Mouse (Mus musculus) midbrain, embryonic 15.5 days (tissue): ENCODE measurements around the gene Gm11172. TPM values are rescaled to one million over a fixed set of nuclear protein-coding genes. Genes with fewer than 3 reads are reported as not detected.

ENCODE experiments used
- ATAC-seq: fragments of 200-750 bp; cut with Nextera tagmentation; replicated peaks from 2 replicates; pipeline ENCODE4 v1.8.0; 2017; ENCODE audit warnings: moderate TSS enrichment
- H3K27ac ChIP-seq: fragments of 300-500 bp; sonication (generic); 2 replicates; pipeline ENCODE4 v1.5.1; 2015; ENCODE audit warnings: mild to moderate bottlenecking, inconsistent platforms
- H3K27me3 ChIP-seq: fragments of 300-500 bp; sonication (generic); replicated peaks from 2 replicates; pipeline ENCODE4 v1.6.1; 2015; ENCODE audit warnings: inconsistent platforms
- H3K36me3 ChIP-seq: fragments of 300-500 bp; sonication (generic); replicated peaks from 2 replicates; pipeline ENCODE4 v1.6.1; 2015; ENCODE audit warnings: inconsistent platforms
- H3K4me1 ChIP-seq: fragments of 300-500 bp; sonication (generic); 2 replicates; pipeline ENCODE4 v1.6.1; 2015; ENCODE audit warnings: inconsistent platforms
- H3K4me2 ChIP-seq: fragments of 300-500 bp; sonication (generic); 2 replicates; pipeline ENCODE4 v1.6.1; 2015; ENCODE audit warnings: inconsistent platforms, mild to moderate bottlenecking, moderate library complexity
- H3K4me3 ChIP-seq: fragments of 300-500 bp; sonication (generic); 2 replicates; pipeline ENCODE4 v1.5.1; 2015; ENCODE audit warnings: mild to moderate bottlenecking, inconsistent platforms
- H3K9ac ChIP-seq: fragments of 300-500 bp; sonication (generic); 2 replicates; pipeline ENCODE4 v1.6.1; 2015; ENCODE audit warnings: mild to moderate bottlenecking, inconsistent platforms
- H3K9me3 ChIP-seq: fragments of 300-500 bp; sonication (generic); 2 replicates; pipeline ENCODE4 v1.6.1; 2016; ENCODE audit warnings: inconsistent platforms
- WGBS: fragments of 180-500 bp; shearing (Covaris S2); methylation state at CpG from one replicate; pipeline ENCODE4 v1.1.7; 2015; ENCODE audit warnings: mixed read lengths; 5-methylcytosine and 5-hydroxymethylcytosine counted together
- polyA plus RNA-seq: library from polyadenylated mRNA; unstranded; fragments of >200 nt; fragmentation: Nextera tagmentation; extraction: Ambion mirVana; gene quantifications from 2 replicates; pipeline ENCODE4 v1.2.1, GENCODE M21; 2015

The Gm11172 gene
- polyA plus RNA-seq: not detected in 2 replicates

DNA sequence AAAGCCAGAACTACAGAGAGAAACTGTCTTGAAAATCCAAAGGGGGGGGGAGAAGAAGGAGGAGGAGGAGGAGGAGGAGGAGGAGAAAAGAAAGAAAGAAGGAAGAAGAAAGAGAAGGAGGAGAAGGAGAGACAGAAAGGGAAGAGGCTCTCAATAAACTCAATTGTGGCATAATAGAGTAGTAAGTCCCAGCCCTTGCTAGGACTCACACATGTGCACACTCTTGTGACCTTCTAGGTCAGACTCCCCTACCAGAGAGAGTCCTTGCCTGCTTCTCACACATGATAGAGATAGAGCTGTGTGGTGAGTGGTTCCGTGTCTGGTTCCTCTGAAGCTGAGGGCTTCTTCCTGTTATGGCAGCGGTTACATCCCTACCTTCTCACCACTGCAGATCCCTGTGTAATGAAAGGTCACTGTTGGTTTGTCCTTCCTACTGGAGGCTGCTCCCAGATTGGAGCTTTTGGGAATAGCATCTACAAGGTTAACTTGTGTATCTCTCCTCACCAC, at the start of gene Gm11172:
Gene Gm11172 (plus strand): TSS at position 51 of the 507 bp plus-strand sequence.
- no peak within 1 kb of the TSS for H3K4me2 ChIP-seq
- H3K36me3 ChIP-seq: no peaks in the 10 kb centered on the region
- H3K27me3 ChIP-seq: no peaks in the 10 kb centered on the region
- 91% methylated on average over 2 of the region's 2 CpGs for WGBS
- no peak for ATAC-seq
- no peaks in the 10 kb centered on the region for H3K4me1 ChIP-seq
- H3K9ac ChIP-seq: no peak within 1 kb of the TSS
- no peak within 1 kb of the TSS for H3K4me3 ChIP-seq
- H3K9me3 ChIP-seq: no peaks in the 10 kb centered on the region
- H3K27ac ChIP-seq: no peak within 1 kb of the TSS

DNA sequence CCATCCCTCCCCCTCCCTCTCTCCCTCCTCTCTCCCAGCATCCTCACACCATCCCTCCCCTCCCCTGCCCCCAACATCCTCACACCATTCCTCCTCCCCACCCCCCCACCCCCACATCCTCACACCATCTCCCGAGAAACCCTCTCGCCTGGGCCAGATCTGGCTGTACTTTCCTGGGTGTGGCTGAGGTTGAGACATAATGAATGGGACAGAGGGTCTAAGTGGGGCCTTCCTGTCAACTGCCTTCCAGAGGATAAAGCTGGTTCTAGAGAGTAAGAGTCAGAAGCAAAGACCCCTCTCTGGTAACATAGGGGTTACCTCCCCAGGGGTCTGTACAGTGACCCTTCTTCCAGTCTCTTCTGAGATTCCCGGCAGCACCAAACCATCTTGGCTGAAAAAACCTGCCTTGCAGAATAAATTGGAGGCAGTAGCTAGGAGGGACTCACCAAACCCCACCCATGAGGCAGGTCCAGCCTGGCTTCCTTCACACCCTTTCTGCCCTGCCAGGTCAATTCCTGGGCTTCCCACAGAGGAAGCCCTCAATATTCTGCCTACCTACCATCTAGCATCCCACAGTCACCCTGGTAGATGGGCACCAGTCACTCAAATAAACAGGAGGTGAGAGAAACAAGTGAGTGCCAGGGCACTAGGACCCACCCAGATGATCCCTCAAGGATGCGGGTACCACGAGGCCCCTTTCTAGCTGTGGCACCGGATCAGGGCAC, 49.0 kb upstream of the Gm11172 start:
- H3K27ac ChIP-seq: no peak overlapping the region
- H3K4me2 ChIP-seq: no peak overlapping the region
- no peaks in the 10 kb centered on the region for H3K27me3 ChIP-seq
- H3K36me3 ChIP-seq: no peaks in the 10 kb centered on the region
- 68% methylated on average over 6 of the region's 6 CpGs for WGBS
- no peaks in the 10 kb centered on the region for H3K4me1 ChIP-seq
- H3K9ac ChIP-seq: no peak overlapping the region
- no peaks in the 10 kb centered on the region for H3K9me3 ChIP-seq
- H3K4me3 ChIP-seq: no peak overlapping the region
- no peak for ATAC-seq

DNA sequence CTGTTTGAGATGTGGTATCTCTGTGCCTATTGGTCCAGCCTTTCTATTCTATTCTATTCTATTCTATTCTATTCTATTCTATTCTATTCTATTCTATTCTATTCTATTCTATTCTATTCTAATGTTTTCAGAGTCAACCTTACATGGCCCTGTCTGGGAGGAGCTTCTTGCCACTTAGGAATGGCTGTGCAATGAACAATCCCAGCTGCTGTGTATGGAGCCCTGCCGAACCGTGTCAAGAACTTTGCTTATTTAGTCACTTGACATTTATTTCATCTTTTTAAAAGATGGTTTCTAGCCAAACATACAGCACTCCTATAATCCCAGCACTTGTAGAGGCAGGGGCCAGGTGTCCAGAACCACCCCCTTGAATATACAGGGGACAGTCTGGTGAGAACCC, 48.4 kb upstream of the Gm11172 start:
- 58% methylated on average over 2 of the region's 2 CpGs for WGBS
- Histone ChIP-seq H3K9me3 (no peaks in the 10 kb centered on the region), H3K4me2 (no peak overlapping the region), H3K27me3 (no peaks in the 10 kb centered on the region), H3K9ac (no peak overlapping the region), H3K4me1 (no peaks in the 10 kb centered on the region), H3K4me3 (no peak overlapping the region), H3K27ac (no peak overlapping the region), H3K36me3 (no peaks in the 10 kb centered on the region)
- no peak for ATAC-seq

DNA sequence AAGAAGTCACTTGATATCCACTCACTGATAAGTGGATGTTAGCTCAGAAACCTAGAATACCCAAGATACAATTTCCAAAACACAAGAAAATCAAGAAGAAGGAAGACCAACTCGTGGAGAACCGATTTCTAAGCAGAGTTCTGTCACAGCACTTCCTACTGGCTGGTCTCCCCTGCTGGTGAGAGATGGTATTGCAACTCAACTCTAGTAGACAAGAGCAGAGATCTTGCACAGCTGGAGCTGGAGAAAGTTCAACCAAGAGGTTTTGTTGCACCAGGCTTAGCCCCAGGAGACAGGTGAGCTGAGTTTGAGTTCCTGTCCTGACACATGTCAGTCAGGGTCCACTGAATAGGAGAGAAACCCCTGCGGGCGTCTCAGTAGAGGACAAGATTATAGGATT, 45.6 kb upstream of the Gm11172 start:
- ATAC-seq: no peak
- H3K4me1 ChIP-seq: no peaks in the 10 kb centered on the region
- H3K9me3 ChIP-seq: no peaks in the 10 kb centered on the region
- no peak overlapping the region for H3K4me3 ChIP-seq
- no peaks in the 10 kb centered on the region for H3K27me3 ChIP-seq
- no peak overlapping the region for H3K4me2 ChIP-seq
- 40% methylated on average over 4 of the region's 4 CpGs for WGBS
- H3K36me3 ChIP-seq: no peaks in the 10 kb centered on the region
- H3K9ac ChIP-seq: no peak overlapping the region
- H3K27ac ChIP-seq: no peak overlapping the region

DNA sequence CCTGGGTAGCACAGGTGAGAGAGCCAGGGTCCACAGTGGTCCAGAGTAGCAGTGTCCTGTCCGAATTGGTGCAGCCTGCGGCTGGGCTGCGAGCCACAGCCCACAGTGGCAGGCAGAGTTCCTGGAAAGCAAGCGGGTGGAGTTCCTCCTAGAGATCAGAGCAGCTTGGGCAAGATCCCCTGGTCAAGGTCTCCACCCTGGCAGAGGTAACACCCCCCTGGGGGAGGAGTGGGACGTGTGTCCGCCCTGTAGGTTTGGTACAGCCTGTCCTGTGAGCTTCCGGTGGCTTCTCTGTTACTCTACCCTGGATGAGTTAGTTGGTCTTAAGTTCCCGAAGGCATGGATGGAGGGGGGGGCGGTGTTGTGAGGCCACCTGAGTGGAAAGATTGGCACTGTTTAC, 43.9 kb upstream of the Gm11172 start:
- H3K27ac ChIP-seq: no peak overlapping the region
- H3K9me3 ChIP-seq: no peaks in the 10 kb centered on the region
- no peak overlapping the region for H3K9ac ChIP-seq
- H3K36me3 ChIP-seq: no peaks in the 10 kb centered on the region
- 66% methylated on average over 9 of the region's 9 CpGs for WGBS
- H3K27me3 ChIP-seq: no peaks in the 10 kb centered on the region
- ATAC-seq: no peak
- no peaks in the 10 kb centered on the region for H3K4me1 ChIP-seq
- H3K4me2 ChIP-seq: no peak overlapping the region
- no peak overlapping the region for H3K4me3 ChIP-seq

DNA sequence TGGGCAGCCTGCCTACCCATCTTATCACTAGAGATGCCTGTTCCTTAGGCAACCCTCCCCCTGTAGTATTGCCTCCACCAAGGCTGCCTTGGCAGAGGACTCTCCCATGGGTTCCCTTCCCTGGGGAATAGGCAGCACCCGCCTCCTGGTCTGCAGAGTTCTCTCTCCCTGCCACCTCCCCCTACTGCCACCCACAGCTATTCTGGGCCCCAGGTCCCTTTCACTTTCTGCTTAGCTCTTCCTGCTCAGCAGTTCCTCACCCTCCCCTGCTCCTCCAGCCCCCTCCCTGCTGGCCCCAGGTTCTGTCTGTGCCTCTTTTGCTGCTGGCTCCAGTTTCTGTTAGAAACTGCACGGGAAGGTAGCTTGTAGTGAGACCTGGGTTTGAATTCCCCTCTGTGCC, 43.1 kb upstream of the Gm11172 start:
- ATAC-seq: no peak

DNA sequence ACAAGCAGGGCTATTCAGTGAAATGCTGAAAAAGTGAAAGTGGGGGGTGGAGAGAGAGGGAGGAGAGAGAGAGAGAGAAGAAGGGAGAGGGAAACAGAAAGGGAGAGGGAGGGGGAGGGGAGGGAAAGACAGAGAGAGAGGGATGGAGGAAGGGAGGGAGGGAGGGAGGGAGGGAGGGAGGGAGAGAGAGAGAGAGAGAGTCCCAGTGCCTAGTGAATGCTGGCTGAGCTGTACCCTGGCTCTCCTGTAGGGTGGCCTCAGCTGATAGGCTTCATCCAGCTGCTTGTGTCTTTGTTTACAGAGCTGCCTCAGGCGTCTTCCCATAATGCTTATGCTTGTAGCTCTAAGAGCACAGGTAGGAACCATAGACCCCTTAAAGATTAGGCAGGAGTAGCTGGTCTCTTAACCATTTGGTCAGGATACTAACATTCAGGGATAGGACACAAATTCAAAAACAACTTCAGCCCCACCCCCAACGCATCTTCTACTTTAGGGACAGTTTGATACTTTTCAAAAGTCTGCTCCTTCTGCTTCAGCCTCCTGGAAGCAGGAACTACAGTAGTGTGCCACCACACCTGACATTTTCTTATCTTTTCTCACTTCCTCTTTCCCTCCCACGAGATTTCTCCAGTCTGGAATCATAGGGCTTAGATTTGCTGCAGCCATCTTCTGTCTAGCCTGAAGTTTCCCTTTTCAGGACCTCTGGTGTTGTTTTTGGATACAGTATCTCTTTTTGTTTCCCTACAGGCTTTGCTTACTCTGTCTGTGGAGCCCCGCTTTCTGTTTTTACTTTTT, 42.0 kb upstream of the Gm11172 start:
- H3K27me3 ChIP-seq: no peaks in the 10 kb centered on the region
- H3K27ac ChIP-seq: no peak overlapping the region
- ATAC-seq: 0 out of 2 replicates have a peak, but pooled peaks have one; percentile 42
- no peak overlapping the region for H3K4me2 ChIP-seq
- no peaks in the 10 kb centered on the region for H3K4me1 ChIP-seq
- WGBS: 54% methylated on average over 4 of the region's 4 CpGs
- H3K36me3 ChIP-seq: no peaks in the 10 kb centered on the region
- no peak overlapping the region for H3K4me3 ChIP-seq
- H3K9ac ChIP-seq: no peak overlapping the region
- H3K9me3 ChIP-seq: no peaks in the 10 kb centered on the region

More for the DNA sequence above, 43.1 kb upstream of the Gm11172 start:
- no peaks in the 10 kb centered on the region for H3K4me1 ChIP-seq
- no peaks in the 10 kb centered on the region for H3K9me3 ChIP-seq
- no peak overlapping the region for H3K9ac ChIP-seq
- no peak overlapping the region for H3K27ac ChIP-seq
- H3K27me3 ChIP-seq: no peaks in the 10 kb centered on the region
- WGBS: 54% methylated on average over 2 of the region's 2 CpGs
- H3K4me2 ChIP-seq: no peak overlapping the region
- no peaks in the 10 kb centered on the region for H3K36me3 ChIP-seq
- H3K4me3 ChIP-seq: no peak overlapping the region

DNA sequence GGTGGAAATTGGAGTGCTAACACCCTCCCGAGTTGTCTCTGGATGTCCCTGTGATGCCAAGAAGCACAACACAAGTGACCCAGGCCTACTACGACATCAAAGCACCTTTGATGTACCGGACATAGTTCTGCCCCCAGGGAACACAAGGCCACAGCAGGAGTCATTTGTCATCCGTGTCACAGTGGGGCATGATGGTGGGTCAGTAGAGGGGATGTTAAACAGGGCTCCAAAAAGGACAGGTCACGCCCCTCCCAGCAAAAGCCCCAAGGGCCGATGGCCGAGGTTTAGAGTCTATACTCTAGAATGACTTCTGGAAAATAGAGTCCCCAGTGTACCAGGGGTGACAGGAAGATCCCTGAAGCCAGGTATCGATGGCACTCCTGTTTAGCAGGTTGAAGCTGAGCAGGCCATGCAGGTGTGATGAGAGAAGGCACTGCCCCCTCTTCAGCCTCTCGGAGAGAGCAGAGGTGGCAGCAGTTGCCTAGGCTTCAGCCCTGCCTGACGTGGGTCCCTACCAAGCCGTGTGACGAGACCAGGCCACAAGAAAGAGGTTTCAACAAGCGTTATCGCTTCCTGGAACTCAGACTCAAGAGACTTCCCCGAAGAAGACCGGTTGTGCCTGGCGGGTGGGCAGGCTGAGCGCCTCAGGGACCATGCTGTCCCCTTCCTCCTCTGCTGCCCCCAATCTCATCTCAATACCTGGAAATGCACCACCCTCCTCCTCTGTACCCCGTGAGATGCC, 40.8 kb upstream of the Gm11172 start:
- no peak for ATAC-seq
- 73% methylated on average over 19 of the region's 19 CpGs for WGBS

DNA sequence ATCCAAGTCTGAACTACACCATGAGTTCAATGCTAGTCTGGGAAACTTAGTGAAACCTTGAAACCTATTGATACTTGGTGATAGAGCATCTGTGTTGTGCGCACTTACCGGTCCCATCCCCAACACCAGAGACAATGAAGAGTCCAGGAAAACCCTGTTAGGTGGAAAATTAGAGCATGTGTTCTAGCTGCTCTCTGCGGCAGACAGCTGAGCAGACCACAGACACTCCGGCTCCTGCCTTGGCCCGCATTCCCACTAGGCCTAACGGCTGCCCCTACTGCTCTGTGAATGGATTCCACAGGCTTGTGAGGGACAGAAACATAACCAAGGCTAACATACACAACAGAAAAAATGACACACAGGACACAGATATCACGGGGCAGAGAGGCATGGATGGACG, 39.2 kb upstream of the Gm11172 start:
- Histone ChIP-seq H3K9me3 (no peaks in the 10 kb centered on the region), H3K27ac (no peak overlapping the region), H3K9ac (no peak overlapping the region), H3K4me1 (no peaks in the 10 kb centered on the region), H3K4me2 (no peak overlapping the region), H3K4me3 (no peak overlapping the region), H3K36me3 (no peaks in the 10 kb centered on the region), H3K27me3 (no peaks in the 10 kb centered on the region)
- ATAC-seq: no peak
- WGBS: 90% methylated on average over 8 of the region's 8 CpGs

More for the DNA sequence above, 40.8 kb upstream of the Gm11172 start:
- H3K4me2 ChIP-seq: no peak overlapping the region
- H3K9ac ChIP-seq: no peak overlapping the region
- no peak overlapping the region for H3K4me3 ChIP-seq
- H3K4me1 ChIP-seq: no peaks in the 10 kb centered on the region
- no peaks in the 10 kb centered on the region for H3K9me3 ChIP-seq
- no peaks in the 10 kb centered on the region for H3K36me3 ChIP-seq
- H3K27me3 ChIP-seq: no peaks in the 10 kb centered on the region
- no peak overlapping the region for H3K27ac ChIP-seq

DNA sequence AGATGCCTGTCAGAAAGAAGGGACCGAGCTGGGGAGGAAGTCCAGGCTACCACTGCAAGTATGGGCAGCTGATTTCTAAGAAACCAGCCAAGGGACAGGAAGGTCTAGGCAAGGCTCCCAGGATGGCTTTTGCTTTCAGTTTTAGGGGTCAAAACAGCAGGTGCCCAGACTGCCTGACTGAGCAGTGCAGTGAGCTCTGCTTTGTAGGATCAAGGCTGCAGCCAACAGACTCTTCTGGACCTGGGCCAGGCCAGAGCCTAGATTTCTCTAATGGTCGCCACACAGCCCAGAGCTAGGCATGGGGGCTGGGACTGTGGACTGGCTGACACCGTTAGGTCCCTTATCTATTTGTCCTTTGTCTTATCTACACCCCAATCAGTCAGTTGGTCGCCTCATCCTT, 38.0 kb upstream of the Gm11172 start:
- no peak overlapping the region for H3K4me2 ChIP-seq
- 78% methylated on average over 4 of the region's 4 CpGs for whole genome bisulfite sequencing
- H3K4me3 ChIP-seq: no peak overlapping the region

DNA sequence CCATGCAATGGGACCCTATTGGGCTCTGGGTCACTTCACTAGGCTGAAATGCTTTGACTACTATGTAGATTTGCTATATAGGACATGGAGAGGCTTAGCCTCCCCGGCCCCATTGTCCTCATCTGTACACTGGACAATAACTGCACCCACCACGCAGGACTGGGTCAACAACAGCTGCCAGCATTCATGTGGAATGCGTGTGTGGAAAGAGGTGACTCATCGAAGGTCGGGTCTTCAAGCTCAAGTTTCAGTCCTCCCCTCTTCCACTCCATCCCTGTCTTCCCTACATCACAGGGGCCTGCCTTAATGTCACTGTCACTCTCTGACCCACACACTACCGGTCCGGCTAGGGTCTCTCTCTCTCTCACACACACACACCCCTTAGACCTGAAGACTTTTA, 36.4 kb upstream of the Gm11172 start:
- no peak overlapping the region for H3K4me2 ChIP-seq
- no peak overlapping the region for H3K9ac ChIP-seq
- H3K9me3 ChIP-seq: no peaks in the 10 kb centered on the region
- H3K4me3 ChIP-seq: no peak overlapping the region
- no peaks in the 10 kb centered on the region for H3K4me1 ChIP-seq
- 65% methylated on average over 7 of the region's 7 CpGs for WGBS
- H3K27me3 ChIP-seq: no peaks in the 10 kb centered on the region
- H3K36me3 ChIP-seq: no peaks in the 10 kb centered on the region
- H3K27ac ChIP-seq: no peak overlapping the region
- no peak for ATAC-seq

More for the DNA sequence above, 38.0 kb upstream of the Gm11172 start:
- ATAC-seq: no peak
- H3K36me3 ChIP-seq: no peaks in the 10 kb centered on the region
- H3K9ac ChIP-seq: no peak overlapping the region
- no peak overlapping the region for H3K27ac ChIP-seq
- no peaks in the 10 kb centered on the region for H3K9me3 ChIP-seq
- H3K4me1 ChIP-seq: no peaks in the 10 kb centered on the region
- H3K27me3 ChIP-seq: no peaks in the 10 kb centered on the region

DNA sequence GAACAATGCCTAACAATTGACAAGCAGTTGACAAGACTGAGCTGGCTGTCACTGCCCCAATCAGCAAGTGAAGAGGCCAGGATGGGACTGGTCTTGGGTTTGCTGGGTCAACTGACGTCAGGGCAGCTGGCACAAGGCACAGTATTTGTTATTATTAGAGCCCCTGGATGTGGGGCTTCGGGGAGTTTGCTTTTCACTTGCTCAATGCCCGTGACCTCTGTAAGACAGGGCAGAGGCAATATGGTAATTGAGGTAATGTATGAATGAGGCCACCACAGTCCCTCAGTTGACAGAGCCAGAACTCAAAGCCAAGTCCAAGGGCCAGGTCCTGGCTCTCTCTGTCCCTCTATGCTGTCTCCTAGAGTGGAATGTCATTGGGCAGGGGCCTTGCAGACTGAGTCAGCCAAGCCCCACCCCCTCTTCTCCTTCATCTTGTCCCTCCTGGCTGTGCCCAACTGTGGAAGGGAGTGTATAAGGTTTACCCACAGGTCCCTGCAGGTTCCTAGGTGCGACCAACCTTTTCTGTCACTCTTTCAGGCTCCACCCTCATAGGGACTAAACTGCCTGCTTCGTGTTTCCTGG, 35.0 kb upstream of the Gm11172 start:
- H3K36me3 ChIP-seq: no peaks in the 10 kb centered on the region
- no peak for ATAC-seq
- WGBS: 68% methylated on average over 5 of the region's 5 CpGs
- no peak overlapping the region for H3K4me2 ChIP-seq
- 0 out of 2 replicates have a peak, but pooled peaks cover 5% of the 10 kb centered on the region for H3K4me1 ChIP-seq
- H3K4me3 ChIP-seq: no peak overlapping the region
- no peak overlapping the region for H3K27ac ChIP-seq
- H3K9ac ChIP-seq: no peak overlapping the region
- no peaks in the 10 kb centered on the region for H3K9me3 ChIP-seq
- H3K27me3 ChIP-seq: no peaks in the 10 kb centered on the region
